Mouse (Mus musculus): Measurements from ENCODE around the gene H2afj.

DNA sequence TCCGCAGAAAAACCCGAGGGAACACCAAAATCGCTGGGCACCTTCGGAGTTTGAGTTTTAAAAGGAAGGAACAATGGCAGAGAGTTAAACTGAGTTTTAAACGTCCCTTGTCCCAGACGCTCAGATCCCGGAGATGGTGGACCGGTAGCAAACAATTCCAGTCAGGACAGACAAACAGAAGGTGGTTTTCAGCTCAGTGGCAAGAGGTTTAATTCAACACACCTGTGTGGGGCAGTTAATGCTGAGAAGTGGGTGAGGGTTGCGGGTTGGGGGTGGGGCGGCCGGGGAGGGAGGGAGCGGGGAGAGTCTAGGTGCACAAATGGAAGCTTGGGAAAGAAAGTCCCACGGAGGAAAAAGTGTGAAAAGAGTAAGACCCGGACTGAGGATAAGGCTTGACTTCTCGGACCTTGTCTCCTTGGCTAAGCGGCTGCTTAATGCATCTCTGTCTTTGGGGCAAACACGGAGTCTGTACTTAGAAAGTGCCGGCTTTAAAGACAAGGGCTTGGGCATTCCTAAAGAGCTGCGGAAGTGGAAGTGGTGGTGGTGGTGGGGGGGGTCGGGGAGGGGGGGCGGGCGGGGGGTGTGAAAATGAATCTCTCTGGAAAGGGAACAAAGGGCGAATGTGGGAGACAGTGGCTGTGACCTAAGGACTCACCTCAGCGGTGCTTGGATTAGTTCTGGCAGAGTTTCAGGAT is 14.1 kb upstream of the H2afj start:
- TF ChIP-seq CTCF (IDR thresholded peaks at IDR 0.05) (no peak), EP300 (IDR thresholded peaks at IDR 0.05; ENCODE audit: insufficient read depth, low read depth, low read length) (no peak)
